Mouse (Mus musculus) embryonic stem cell, embryonic (primary cell): ENCODE results near the gene Aatf.

Source experiments
- CTCF ChIA-PET, 4 experiments: fragments of 300-600 bp in 2 of 4; fragments of 350-600 bp in 2 of 4; sonication (Branson Sonifier 250); formaldehyde crosslinking; loops; one replicate each; lab custom pipeline; 2022; ENCODE audit warnings: inconsistent platforms in 2 of 4; lab: Charles Lee
- POLR2A ChIA-PET, 4 experiments: fragments of 300-600 bp in 2 of 4; fragments of 350-600 bp in 2 of 4; sonication (Branson Sonifier 250); formaldehyde crosslinking; loops; one replicate each; lab custom pipeline; 2022; ENCODE audit warnings: antibody characterized with exemption in 4 of 4, inconsistent platforms in 1 of 4; lab: Charles Lee

Aatf gene

DNA sequence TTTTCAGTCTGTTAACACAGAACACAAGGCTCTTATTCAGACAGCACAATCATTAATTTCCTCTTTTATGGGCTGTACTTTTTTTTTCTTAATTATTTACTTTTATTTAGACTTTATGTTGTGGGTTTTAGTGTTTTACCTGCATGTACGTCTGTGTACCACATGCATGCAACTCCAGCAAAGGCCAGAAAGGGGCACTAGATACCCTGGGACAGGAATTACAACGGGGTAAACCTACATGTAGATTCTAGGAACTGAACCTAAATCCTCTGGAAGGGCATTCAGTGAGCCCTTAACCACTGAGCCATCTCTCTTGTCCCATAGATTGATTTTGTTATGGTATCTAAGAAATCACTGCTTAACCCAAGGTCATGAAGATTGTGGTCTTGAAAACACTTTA lies 15.4 kb downstream of the Aatf start:
- POLR2A ChIA-PET = no interaction called here

GRCm38 (mm10) chr11:84496901-84497300 lies 16.4 kb downstream of the Aatf start:
- ChIA-PET CTCF (no interaction called here), POLR2A (interaction anchor here in 2 of 4 experiments (1.1 to 1.4 kb wide), 3 partner anchors 16 to 41 kb away, joined by 3 to 6 read pairs (median 3); partner anchors contain the start of gene Aatf (in 2 of the 2))

More for the DNA sequence above, 15.4 kb downstream of the Aatf start:
- CTCF ChIA-PET = no interaction called here

DNA sequence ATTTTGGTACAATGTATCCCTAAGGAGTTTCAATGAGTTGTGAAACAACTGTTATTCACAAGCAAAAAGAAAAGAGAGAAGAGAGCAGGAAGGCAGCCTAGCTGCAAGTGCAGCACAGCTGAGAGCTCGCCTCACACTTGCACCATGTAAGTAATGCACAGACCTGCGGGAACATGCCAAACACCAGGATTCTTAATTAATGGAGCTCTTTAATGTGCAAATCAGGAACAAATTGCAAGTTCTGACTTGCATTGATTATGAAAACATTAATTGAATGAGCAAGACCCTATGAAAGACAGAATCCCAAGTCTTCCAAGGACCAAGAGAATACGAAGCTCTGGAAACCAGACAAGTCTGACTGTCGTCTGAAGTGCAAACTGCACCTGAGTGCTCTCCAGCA lies 17.5 kb downstream of the Aatf start:
- CTCF ChIA-PET = interaction anchor here in 1 of 4 experiments (0.8 to 1.0 kb wide), 2 partner anchors 9 to 302 kb away, joined by 3 read pairs; no protein-coding TSS in a partner anchor
- POLR2A ChIA-PET = interaction anchor here in 2 of 4 experiments (1.1 to 1.4 kb wide), 3 partner anchors 17 to 40 kb away, joined by 3 to 6 read pairs (median 3); partner anchors contain the start of gene Aatf (in 2 of the 2)

DNA sequence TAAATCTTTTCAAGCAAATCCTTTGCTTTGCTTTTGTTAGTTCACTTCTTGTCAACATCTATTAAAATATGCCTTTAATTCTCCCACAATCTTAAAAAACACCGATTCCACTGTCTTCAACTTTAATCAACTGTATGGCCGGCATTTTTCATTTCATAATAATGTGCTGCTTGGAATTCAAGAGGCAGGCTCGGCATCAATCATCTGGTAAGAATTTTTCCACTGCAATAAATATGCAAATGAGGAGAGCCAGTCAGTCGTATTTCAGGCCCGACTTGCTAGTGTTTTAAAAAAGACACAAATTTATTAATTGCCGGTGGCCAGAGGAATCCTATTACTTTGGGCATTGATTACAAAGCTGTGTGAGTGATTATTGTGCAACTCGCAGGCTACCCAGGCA lies 31.7 kb downstream of the Aatf start:
- CTCF ChIA-PET = no interaction called here
- POLR2A ChIA-PET = interaction anchor here in 1 of 4 experiments (0.6 to 1.4 kb wide), 4 partner anchors 9 to 204 kb away, joined by 3 to 4 read pairs (median 3); no protein-coding TSS in a partner anchor

GRCm38 (mm10) chr11:84480451-84480850 lies 32.9 kb downstream of the Aatf start:
- ChIA-PET CTCF (no interaction called here), POLR2A (interaction anchor here in 1 of 4 experiments (1.1 to 1.4 kb wide), 2 partner anchors 15 to 203 kb away, joined by 3 read pairs; no protein-coding TSS in a partner anchor)

GRCm38 (mm10) chr11:84476641-84477040 lies 36.7 kb downstream of the Aatf start:
- POLR2A ChIA-PET = interaction anchor here in 2 of 4 experiments (0.6 kb wide), 2 partner anchors 15 to 760 kb away, joined by 5 to 7 read pairs; no protein-coding TSS in a partner anchor
- CTCF ChIA-PET = interaction anchor here in 1 of 4 experiments (0.6 kb wide), 1 partner anchor 470 kb away, joined by 4 read pairs; no protein-coding TSS in a partner anchor

GRCm38 (mm10) chr11:84475991-84476390 lies 37.3 kb downstream of the Aatf start:
- POLR2A ChIA-PET = interaction anchor here in 1 of 4 experiments (0.6 to 0.7 kb wide), 2 partner anchors 22 to 64 kb away, joined by 3 read pairs; no protein-coding TSS in a partner anchor
- CTCF ChIA-PET = interaction anchor here in 1 of 4 experiments (0.7 kb wide), 1 partner anchor 145 kb away, joined by 3 read pairs; no protein-coding TSS in a partner anchor

- ChIA-PET CTCF (interaction anchor here in 1 of 4 experiments (1.2 kb wide), 1 partner anchor 39 kb away, joined by 3 read pairs; no protein-coding TSS in a partner anchor), POLR2A (interaction anchor here in 3 of 4 experiments (0.7 to 1.5 kb wide), 4 partner anchors 8 to 40 kb away, joined by 3 read pairs; partner anchors contain the start of gene Aatf (in 1 of the 3))
Measured at GRCm38 (mm10) chr11:84473093-84473667, 40.1 kb downstream of the Aatf start.

GRCm38 (mm10) chr11:84464571-84464970 lies 48.8 kb downstream of the Aatf start:
- POLR2A ChIA-PET = interaction anchor here in 2 of 4 experiments (0.6 to 1.2 kb wide), 3 partner anchors 15 to 571 kb away, joined by 3 to 4 read pairs (median 3); no protein-coding TSS in a partner anchor
- CTCF ChIA-PET = interaction anchor here in 1 of 4 experiments (0.7 kb wide), 1 partner anchor 350 kb away, joined by 6 read pairs; no protein-coding TSS in a partner anchor

GRCm38 (mm10) chr11:84453901-84454300 lies 59.4 kb downstream of the Aatf start:
- POLR2A ChIA-PET = interaction anchor here in 1 of 4 experiments (1.5 to 2.7 kb wide), 3 partner anchors 11 to 22 kb away, joined by 3 to 11 read pairs (median 8); no protein-coding TSS in a partner anchor

GRCm38 (mm10) chr11:84442554-84443331 lies 70.6 kb downstream of the Aatf start:
- CTCF ChIA-PET = interaction anchor here in 2 of 4 experiments (0.6 to 1.9 kb wide), 2 partner anchors 13 to 639 kb away, joined by 3 to 4 read pairs; no protein-coding TSS in a partner anchor
- POLR2A ChIA-PET = interaction anchor here in 2 of 4 experiments (0.6 to 1.9 kb wide), 5 partner anchors 10 to 510 kb away, joined by 3 to 11 read pairs (median 5); no protein-coding TSS in a partner anchor

More at GRCm38 (mm10) chr11:84453901-84454300, 59.4 kb downstream of the Aatf start:
- CTCF ChIA-PET = interaction anchor here in 3 of 4 experiments (0.5 to 0.7 kb wide), 3 partner anchors 38 to 367 kb away, joined by 3 to 5 read pairs (median 4); no protein-coding TSS in a partner anchor

GRCm38 (mm10) chr11:84440402-84440801 lies 72.9 kb downstream of the Aatf start:
- CTCF ChIA-PET = interaction anchor here in 1 of 4 experiments (1.5 kb wide), 1 partner anchor 11 kb away, joined by 4 read pairs; no protein-coding TSS in a partner anchor
- POLR2A ChIA-PET = interaction anchor here in 1 of 4 experiments (1.7 kb wide), 1 partner anchor 14 kb away, joined by 8 read pairs; no protein-coding TSS in a partner anchor

DNA sequence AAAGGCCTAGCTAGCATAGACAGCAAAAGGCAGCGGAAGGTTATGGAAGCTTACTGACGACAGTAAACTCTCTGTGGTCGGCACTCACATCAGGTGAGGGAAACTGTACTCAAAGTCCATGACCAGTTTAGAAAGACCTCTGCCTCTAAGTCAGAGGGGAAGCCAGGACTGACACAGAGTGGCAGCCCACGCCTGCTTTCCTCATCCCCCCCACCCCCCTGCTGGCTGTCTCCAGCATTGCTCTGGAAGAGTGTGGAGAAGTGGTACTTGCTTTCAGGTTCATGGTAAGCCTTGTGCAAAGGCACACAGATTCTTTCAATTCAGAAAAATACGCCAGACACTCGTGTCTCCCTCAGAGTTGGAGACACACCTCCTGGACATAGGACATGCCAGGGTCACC lies 78.4 kb downstream of the Aatf start:
- POLR2A ChIA-PET = interaction anchor here in 1 of 4 experiments (0.9 to 2.3 kb wide), 2 partner anchors 9 to 10 kb away, joined by 3 to 6 read pairs; no protein-coding TSS in a partner anchor

DNA sequence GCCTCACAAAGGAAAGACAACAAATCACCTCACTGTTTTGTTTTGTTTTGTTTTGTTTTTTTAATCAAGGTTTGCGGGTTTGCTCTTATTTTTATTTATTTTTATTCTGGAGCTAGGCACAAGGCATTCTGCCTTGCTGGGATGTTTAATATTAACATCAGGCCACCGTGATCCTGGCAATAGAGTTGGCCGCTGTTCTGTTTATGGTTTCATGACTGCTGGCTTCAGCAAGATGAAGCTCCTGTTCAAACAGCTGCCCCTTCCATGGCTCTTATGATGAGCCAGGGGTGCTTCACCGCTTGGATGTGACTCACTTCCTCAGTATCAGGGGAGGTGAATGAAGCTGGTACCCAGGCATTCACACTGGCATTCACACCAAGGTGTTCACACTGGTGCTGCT lies 83.0 kb downstream of the Aatf start:
- POLR2A ChIA-PET = interaction anchor here in 1 of 4 experiments (0.7 to 1.3 kb wide), 2 partner anchors 14 to 15 kb away, joined by 3 read pairs; no protein-coding TSS in a partner anchor

More for the DNA sequence above, 78.4 kb downstream of the Aatf start:
- CTCF ChIA-PET = interaction anchor here (0.6 to 1.7 kb wide), 7 partner anchors 10 to 1032 kb away, joined by 3 to 14 read pairs (median 4); no protein-coding TSS in a partner anchor

GRCm38 (mm10) chr11:84429581-84429980 lies 83.7 kb downstream of the Aatf start:
- ChIA-PET POLR2A (interaction anchor here in 3 of 4 experiments (0.6 to 1.3 kb wide), 11 partner anchors 8 to 1558 kb away, joined by 3 to 5 read pairs (median 3); partner anchors contain the start of genes Aatf (in 1 of the 3) and Mrm1 (in 1 of the 3)), CTCF (interaction anchor here in 3 of 4 experiments (0.6 to 1.6 kb wide), 15 partner anchors 10 to 388 kb away, joined by 3 to 6 read pairs (median 3); no protein-coding TSS in a partner anchor)

More for the DNA sequence above, 83.0 kb downstream of the Aatf start:
- CTCF ChIA-PET = interaction anchor here (1.0 to 1.6 kb wide), 5 partner anchors 10 to 368 kb away, joined by 3 to 4 read pairs (median 4); no protein-coding TSS in a partner anchor

- ChIA-PET CTCF (no interaction called here), POLR2A (no interaction called here)
Measured at GRCm38 (mm10) chr11:84426633-84426998, 86.7 kb downstream of the Aatf start.
